Mouse (Mus musculus) adrenal gland, postnatal 25 days (tissue): ENCODE data around the gene Rbfox3. TPM values are rescaled to one million over a fixed set of nuclear protein-coding genes. Genes with fewer than 3 reads are reported as not detected.
A peak's percentile ranks its signal among the peaks of the same experiment; 100 is the strongest.
"Not testable (repeated sequence)": the region's sequence is repeated elsewhere in the genome, so short reads cannot be mapped to it uniquely, and the experiment has no call there.

Source experiments
- DNase-seq: peaks from one replicate; pipeline ENCODE4 v3.0.0; 2021; ENCODE audit warnings: mixed read lengths
- total RNA-seq: library from RNA; stranded (reverse); gene quantifications from 2 replicates; pipeline ENCODE4 v1.2.3, GENCODE M21; 2021

Gene Rbfox3
- total RNA-seq, 1 experiment from 2014 or later: 7.2 TPM

DNA sequence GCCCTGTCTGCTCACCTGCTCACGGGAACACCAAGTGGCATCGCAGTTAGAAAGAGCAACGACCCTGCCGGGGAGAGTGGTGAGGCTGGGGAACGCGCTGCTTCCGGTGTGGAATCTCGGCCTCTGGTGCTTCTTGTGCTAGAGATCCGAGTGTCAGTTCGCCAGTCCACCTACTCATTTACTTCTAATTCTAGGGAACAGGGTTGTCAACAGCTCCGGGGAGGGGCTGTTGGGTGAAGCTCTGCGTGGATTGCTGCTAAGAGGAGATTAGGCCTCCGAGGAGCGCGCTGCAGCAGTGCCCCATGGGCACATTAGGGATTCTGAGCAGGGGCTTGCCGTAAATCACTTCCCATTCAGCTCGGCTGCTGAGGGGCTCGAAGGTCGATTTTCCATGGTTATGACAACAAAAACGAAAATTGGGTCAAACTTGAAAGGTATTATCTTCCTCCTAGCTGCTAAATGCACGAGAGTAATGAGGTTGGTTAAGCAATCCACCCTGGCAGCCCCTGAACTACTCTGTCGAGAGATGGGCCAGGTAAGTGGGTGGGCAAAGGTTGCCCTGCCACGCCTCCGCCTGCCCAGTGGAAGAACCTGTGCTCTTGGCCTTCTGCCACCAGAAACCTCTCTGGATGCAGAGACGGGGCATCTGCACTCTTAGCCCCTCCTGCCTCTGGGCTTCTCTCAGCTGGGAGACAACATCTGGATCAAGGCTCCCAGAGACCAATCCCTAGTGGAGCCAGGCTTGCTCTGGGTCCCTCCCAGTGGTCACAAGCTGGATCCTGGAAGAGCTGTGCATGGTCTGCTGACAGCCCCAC lies 85.9 kb downstream of the Rbfox3 start:
- DNase-seq: no peak

DNA sequence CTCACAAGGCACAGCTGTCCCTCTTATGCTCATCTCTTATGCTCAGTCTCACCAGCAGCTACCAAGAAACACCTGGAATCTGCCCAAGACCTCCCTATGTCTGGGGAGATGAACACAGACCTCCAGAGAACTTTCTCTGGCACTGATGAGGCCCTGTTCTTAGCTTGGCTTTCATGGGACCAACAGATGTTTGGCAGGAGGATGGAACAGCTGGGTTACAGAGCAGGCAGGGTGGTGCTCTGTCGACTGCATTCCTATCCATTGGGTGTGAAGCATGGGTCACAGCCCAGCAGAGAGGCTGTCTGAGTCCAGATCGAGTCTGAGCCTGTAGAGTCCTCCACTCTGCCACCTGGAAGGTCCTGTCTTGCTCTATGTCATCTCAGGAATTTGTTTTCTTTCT lies 90.0 kb downstream of the Rbfox3 start:
- no peak for DNase-seq

DNA sequence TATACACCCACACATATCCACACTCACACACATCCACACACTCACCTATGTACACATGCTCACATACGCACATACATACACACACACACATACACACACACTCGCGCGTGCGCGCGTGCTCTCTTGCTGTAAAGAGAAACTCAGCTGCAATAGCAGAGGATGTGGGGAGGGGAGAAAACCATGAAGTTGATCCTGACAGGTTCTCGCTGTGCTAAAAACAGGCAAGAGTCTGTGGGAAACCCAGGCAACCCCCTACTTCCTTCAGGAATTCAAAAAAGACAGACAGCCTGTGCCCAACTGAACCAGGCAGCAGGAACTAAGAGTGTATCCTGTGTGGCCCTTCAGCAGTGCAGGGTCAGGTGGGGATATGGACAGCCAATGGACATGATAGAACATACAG lies 92.9 kb downstream of the Rbfox3 start:
- DNase-seq: no peak

DNA sequence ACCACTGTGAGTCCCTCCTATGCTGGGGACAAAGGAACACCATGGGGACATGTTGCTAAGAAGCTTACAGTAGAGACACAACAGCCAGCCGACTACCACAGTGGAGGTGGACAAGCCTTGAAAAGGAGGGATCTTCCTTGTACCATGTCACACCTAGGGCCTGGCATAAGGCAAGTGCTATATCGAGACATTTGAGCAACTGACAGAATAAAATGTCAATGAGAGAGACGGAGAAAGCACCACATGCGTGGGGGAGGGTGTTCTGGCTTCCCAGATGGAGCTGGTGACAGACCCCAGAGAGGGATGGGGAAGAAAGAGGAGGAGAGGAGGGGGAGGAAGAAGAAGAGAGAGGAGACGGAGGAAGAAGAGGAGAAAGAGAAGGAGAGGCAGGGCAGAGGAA lies 96.3 kb downstream of the Rbfox3 start:
- no peak for DNase-seq

DNA sequence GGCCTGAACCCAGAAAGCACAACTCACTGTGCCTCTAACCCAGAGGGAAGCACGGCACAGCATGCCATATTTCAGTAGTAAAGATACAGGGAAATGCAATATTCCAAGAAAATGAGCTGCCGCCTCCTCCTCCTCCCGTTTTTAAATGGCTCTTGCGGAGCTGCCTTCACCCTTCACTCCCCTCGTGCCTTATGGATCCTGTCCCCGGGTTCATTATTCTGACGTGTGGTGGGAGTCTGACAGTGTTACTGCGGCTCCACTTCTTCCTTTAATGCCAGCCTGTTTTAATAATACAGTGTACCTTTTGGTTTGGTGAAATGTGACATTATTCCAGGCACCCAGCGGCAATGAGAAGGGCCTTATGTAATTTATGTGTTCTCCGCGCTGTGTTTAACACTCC lies 97.5 kb downstream of the Rbfox3 start:
- DNase-seq: no peak

DNA sequence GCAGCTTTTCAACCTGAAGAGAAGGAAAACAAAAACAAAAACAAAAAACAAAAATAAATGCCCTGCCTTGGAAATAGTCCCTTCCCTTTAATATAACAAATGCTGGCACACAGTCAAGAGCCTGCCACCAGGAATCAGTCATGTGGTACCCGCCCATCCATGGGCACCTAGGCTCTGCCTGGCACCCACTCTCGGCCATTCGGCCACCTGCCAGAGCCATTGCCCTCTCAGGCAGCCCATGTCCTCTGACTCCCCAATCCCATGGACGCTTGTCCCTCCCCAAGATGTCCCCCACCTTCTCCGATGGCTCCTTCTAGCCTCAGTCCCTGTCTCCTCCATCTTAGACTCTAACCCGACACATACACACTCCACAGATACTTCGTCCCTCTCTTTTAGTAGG lies 100.0 kb downstream of the Rbfox3 start:
- no peak for DNase-seq

DNA sequence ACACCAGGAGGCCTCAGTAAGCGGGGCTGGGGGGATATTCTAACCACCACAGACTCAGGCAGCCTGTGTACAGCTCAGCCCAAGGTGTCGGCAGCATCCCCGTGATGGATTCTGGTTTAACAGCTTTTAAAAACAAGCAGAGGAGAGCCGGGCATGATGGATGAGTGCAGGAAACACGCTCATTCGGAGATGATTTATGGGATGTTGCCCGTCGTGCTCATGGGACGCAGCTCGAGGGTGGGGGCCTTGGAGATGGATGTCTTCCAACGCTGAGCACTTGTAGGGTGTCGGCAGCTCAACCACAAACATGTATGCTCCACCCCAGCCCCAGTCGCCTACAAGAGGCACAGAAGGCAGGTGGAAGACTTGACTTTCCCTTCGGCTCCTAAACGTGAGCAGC lies 103.9 kb downstream of the Rbfox3 start:
- DNase-seq: no peak

DNA sequence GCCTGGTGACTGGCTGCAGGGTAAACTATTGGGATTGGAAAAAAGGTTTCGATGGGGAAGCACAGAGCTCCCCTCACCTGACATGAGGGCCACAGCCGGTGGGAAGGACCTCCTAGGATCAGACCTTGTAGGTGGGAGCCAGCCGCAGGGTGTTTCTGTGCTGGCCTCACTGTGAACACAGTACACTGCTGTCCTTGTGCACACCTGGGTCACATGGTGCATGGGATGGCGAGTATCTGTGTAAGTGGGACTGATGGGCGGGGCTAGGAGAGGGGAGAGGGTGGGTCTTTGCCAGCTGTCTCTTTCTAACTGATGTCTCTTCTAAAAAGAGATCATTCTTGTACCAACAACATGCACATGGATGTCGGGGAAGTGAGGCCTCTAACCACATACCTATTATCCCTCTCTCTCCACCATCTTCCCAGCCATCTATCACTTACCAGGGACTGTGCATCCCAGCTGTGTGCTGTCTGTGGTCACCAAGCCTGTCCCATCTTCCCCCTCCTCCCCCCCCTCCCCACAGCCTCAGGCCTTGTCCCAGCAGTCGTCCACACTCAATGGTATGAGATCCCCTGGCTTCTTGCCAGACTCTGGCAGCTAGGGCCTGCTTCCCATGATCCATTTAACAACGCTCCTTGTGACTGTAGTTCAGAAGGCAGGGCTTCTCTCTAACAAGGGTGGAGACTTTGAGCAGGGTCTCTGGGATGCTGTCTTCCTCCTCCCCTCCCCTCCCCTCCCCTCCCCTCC lies 116.4 kb downstream of the Rbfox3 start:
- no peak for DNase-seq

DNA sequence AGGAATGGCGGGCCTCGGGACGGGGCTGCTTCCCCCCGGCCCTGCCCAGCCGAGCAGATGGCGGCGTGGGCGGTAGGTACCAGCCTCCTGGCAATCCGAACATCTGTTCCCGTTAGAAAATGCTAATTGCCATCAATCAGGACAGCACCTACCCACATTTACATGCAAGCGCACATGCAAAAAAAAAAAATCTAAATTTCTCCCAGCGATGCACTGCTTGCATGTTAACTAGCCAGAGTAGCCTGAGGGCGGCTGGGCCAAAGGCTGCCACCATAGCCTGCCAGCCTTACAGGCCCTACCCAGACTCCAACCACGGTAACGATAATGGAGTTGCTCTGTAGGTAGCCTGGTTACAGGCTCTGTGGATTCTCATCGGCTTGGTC lies 117.8 kb downstream of the Rbfox3 start:
- DNase-seq: no peak

DNA sequence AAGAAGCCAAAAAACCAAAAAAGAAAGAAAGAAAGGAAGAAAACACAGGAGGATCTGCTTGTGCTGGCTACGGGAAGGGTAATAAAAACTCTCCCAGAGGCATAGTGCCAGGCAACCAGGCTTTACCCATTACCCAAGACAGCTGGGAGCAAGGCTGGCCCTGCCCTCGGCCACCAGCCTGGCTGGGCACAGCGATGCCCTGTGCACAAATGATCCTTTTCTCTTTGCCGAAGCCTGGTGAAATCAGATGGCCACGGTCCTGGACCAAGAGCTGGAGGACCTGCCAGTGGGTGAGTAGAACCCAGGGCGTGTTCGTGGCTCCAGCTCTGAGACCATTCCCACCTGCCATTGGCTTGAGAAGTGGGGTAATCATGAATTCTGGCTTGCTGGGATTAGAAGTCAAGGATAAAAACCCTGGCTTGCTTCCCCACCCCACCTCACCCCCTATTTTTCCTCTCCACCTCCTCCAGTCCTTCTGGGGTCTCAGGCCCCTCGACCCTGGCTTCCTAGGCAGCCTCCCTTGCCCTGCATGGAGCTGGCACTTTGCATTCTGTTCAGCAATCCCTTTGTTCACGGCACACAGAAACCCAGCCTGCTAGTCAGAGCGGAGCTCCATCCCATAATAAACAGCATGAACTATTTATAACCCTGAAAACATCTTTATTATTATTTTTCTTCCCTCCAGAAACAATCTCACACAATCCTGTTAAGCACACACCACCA lies 118.3 kb downstream of the Rbfox3 start:
- DNase-seq: no peak

DNA sequence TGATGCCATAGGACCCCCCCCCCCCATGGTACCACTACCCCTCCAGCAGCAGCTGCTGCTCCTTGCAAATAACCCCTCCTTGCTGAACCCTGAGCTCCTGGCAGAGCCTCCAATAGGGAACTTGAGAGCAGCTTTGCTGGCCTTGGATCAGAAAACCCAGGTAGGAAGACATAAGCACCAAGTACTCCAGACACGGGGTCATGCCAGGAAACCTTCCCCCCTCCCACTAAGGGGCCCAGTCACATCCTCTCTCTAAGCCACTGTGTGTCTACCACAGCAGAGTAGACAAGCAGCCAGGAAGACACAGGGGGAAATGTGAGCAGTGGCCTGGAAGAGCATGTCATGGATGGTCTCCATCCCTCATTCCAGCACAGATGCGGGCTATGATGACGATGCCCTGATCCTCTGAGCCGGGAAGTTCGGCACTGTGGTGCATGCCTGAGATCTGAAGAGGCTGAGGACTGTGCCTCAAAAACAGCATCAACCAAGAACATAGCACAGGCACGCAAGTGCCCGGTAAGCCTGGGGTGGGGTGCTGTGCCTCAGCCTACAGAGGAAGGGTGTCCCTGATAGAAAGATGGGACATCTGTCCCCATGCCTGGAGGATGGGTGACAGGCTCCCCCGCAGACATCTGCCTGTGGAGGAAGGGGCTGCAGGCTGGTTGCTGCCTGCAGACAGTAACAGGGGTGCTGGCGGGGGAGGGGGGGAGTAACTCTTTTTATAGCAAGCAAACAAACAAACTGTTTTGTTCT lies 119.1 kb downstream of the Rbfox3 start:
- no peak for DNase-seq

DNA sequence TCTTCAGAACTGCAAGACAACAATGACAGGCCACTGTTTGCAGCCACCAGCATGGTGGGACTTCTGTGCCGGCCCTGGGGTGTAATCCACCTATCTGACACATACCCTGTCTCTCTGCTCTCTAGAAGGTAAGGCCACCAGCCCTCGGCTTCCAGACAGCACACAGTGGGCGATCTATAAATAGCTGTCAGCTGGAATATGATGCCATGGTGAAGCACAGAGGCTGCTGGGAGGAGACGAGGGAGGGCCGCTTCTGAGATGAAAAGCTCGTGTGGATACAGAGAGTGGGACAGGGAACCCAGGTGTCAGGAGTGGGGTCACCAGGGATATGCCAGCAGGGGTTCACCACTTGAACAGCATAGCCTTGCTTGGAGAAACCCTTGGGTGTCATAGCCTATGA lies 120.0 kb downstream of the Rbfox3 start:
- DNase-seq: no peak

DNA sequence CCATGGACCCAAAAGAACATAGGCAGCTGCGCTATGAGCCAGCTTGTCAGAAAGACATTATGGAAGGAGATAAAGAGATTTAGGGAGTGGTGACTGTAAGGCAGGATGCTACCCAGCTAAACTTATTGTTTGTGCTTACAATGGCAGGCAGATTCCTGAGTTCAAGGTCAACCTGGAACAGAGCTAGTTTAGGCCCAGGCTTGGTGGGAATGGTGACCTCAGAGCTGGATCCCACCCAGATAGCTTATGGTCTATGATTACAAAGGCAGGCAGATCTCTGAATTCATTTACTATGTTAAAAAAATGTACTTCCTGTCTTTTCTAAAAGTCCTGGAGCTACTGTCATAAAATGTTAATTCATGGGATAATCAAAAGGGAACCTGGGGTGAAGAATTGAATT lies 123.3 kb downstream of the Rbfox3 start:
- no peak for DNase-seq

DNA sequence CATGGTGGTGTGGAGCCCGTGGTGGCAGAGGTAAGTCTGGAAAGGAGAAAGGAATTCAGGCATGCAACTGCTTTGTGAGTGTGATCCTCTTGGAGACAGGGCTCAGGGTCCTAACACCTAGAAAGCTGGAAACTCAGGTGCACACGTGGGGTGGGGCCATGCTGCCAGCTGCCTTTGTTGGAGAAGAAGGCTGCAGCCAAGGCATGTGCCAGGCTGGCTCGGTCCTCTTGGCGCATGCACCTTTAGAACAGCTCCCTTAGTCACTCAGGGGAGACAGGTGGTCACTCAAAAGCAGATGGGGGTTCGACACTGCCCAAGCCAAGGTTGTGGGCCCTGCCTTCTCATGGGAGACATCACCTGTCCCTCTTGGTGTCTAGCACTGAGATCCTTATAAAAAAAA lies 128.7 kb downstream of the Rbfox3 start:
- no peak for DNase-seq

DNA sequence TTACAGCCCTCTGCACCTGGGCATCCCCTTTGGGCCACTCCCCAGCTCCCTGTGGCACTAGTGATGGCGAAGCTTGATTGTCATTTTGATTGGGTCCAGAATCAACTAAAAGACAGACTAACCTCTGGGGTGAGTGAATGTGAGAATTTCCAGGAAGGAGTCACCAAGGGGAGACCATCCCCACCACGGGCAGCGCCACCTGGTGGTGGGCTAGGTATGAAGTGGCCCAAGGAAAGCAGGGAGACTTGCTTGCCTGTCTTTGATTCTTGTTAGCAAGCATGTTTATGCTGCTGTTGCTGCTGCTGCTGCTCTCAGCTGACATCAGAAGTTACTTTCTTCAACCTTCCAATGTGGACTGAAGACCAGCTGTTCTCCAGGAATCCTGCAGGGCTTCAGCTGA lies 135.6 kb downstream of the Rbfox3 start:
- DNase-seq: peak; percentile 39

DNA sequence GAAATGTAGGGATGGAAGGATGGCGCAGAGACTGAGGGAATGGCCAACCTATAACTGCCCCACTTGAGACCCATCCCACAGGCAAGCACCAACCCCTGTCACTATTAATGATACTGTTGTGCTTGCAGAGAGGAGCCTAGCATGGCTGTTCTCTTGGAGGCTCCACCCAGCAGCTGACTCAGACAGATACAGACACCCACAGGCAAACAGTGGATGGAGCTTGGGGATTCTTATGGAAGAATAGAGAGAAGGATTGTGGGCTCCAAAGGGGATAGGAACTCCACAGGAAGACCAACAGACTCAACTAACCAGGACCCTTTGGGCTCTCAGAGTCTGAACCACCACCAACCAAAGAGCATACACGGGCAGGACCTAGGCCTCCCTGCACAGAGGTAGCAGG lies 136.6 kb downstream of the Rbfox3 start:
- DNase-seq: not testable (repeated sequence)

DNA sequence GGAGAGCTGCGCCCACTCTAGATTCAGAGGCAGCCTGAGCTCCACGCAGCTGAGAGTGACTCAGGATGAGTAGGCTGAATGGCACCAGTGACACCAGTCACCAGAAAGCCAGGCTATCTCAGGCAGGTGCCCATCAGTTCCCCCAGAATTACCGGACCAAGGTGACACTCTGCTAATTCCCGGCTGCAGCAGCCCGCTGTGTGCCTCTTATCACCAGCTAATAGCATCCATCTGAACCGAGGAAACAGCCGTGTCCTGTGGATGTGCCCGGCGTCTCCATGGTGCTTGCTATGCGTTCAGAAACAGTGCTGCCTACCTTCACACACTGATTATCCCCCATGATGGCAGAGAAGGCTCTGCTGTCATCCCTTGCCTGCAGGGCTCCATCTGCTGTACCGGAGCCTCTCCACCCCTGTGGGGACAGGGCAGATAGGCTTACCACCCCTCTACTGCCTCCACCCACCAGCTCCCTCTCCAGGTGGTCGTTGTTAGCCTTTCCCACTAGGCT lies 138.3 kb downstream of the Rbfox3 start:
- DNase-seq: no peak

DNA sequence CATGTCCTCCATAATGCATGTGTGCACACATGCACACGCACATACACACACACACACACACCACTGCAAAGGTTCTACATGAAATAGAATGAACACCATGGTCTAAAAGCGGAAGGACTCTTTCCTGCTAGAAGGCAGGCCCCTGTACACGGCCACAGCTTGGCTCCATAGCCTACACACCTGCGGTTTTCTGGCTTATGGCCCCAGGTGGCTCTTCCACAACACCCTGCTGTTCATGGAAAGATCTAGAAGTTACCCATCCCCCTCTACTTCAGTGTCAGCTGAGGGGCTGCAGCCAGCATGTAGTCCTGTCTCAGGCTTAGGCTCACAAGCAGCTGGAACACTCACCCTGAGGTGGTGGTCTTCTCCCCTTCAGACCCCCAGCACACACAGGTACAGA lies 140.0 kb downstream of the Rbfox3 start:
- DNase-seq: no peak

DNA sequence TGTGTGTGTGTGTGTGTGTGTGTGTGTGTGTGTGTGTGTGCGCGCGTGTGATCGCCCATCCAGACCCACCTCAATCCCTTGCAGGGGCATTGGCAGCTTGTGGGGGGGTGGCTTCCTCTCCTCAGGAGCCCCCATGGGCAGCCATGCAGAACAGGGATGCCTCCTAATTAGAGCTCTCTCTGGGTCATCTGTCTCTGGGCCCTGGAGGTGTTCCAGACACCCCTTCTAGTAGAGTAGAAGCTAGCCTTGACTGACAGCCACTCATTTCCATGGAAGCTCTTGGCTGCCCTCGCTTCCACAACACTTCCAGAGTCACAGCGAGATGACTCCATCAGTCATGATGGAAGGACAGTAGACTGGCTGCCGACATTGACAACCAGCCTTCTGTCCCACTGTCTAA lies 140.6 kb downstream of the Rbfox3 start:
- DNase-seq: no peak

DNA sequence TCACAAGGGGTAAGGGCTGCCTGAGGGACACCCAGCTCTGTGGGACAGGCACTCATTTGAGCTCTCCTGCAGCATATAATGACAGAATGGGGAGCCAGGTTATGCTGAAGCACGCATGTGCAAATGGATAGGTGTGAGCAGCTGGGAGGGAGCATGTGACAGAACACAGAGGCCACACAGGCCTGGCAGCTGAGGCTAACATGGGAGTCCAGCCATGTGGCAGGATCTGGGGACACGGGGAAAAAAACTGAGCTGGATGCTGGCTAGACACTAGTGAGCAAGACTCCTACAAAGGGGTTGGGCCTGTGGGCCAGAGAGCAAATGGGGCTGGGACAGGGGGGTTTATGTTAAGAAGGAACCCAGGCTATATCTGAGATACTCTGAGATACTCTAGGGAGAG lies 141.9 kb downstream of the Rbfox3 start:
- no peak for DNase-seq

DNA sequence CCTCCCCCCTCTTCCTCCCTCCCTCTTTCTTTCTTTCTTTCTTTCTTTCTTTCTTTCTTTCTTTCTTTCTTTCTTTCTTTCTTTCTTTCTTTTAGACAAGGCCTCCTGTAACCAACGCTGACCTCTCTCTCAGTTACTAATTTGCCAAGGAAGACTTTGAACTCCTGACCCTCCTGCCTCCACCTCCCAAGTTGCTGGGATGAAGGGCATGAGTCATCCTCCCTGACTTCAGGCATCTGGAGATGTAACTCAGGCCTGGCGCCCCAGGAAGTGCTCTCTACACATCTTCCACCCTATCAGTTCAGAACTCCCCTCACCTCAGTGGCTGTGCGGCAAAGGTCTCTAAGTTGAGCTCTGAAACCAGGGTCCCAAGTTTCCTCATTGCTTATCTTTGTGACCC lies 143.0 kb downstream of the Rbfox3 start:
- no peak for DNase-seq

DNA sequence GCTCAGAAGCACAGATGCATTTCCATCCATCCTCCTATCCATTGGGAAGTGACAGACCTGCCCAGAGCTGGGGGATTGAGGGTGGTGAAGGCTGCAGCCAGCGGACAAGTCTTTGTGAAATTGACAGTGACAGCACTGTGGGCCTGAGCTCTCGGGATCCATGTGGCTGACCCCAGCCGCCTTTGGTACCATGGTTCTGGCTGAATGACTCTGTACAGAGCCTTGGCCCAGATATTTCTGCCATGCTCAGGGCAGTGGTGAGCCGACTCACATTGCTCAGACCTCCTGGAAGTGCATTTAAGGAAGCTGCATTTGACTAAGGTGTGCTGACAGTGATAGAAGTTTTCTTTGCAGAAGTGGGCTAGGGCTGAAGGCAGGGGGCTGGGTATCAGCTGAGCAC lies 144.0 kb downstream of the Rbfox3 start:
- DNase-seq: no peak
